Mouse (Mus musculus) ES-E14 (cell line): Measurements from ENCODE around the gene Slc6a1. TPM values are rescaled to one million over a fixed set of nuclear protein-coding genes. Genes with fewer than 3 reads are reported as not detected.
"Not testable (repeated sequence)": the region's sequence is repeated elsewhere in the genome, so short reads cannot be mapped to it uniquely, and the experiment has no call there.

Experiments used
- DNase-seq: peaks from one replicate; pipeline ENCODE4 v3.0.0-alpha.2; 2013; ENCODE audit warnings: low read depth, low spot score
- H3K27ac ChIP-seq: 2 replicates; pipeline ENCODE4 v1.5.1; 2012; ENCODE audit warnings: low read depth, mild to moderate bottlenecking, low read length, moderate library complexity, mixed read lengths; ENCODE audit not compliant: poor library complexity, insufficient read depth, severe bottlenecking
- H3K36me3 ChIP-seq: 2 replicates; pipeline ENCODE4 v1.6.1; 2012; ENCODE audit warnings: mild to moderate bottlenecking, low read length, moderate library complexity, mixed read lengths; ENCODE audit not compliant: control insufficient read depth, poor library complexity, insufficient read depth, severe bottlenecking
- H3K4me1 ChIP-seq, 2 experiments: fragments of 150-350 bp in 1 of 2; sonication (generic) in 1 of 2; 2 replicates each; pipeline ENCODE4 v1.6.1; 2012; ENCODE audit warnings: low read length in 2 of 2, mild to moderate bottlenecking in 1 of 2, mixed read lengths in 1 of 2; ENCODE audit not compliant: control insufficient read depth in 2 of 2, insufficient read depth in 2 of 2, poor library complexity in 1 of 2
- H3K4me3 ChIP-seq, 2 experiments: fragments of 150-350 bp in 1 of 2; sonication (generic) in 1 of 2; 2 replicates each; pipeline ENCODE4 v1.5.1; 2012; ENCODE audit warnings: low read length in 2 of 2, low read depth in 1 of 2, mild to moderate bottlenecking in 1 of 2, mixed read lengths in 1 of 2; ENCODE audit not compliant: insufficient read depth in 1 of 2, poor library complexity in 1 of 2, severe bottlenecking in 1 of 2
- H3K9ac ChIP-seq: 2 replicates; pipeline ENCODE4 v1.6.1; 2012; ENCODE audit warnings: low read depth, mild to moderate bottlenecking, low read length, mixed read lengths; ENCODE audit not compliant: poor library complexity, insufficient read depth, severe bottlenecking
- H3K9me3 ChIP-seq: fragments of 150-350 bp; sonication (generic); 2 replicates; pipeline ENCODE4 v1.6.1; 2012; ENCODE audit warnings: low read depth, mild to moderate bottlenecking, low read length; ENCODE audit not compliant: control insufficient read depth, insufficient read depth
- CHD2 ChIP-seq: IDR thresholded peaks from 2 replicates; pipeline ENCODE4 v1.6.1; 2014; ENCODE audit warnings: mild to moderate bottlenecking, low read depth, low read length, inconsistent platforms
- HCFC1 ChIP-seq: IDR thresholded peaks from 2 replicates; pipeline ENCODE4 v1.6.1; 2012; ENCODE audit warnings: low read length, inconsistent platforms, borderline replicate concordance; ENCODE audit not compliant: insufficient read depth
- MAFK ChIP-seq: IDR thresholded peaks from 2 replicates; pipeline ENCODE4 v1.6.1; 2014; ENCODE audit warnings: mild to moderate bottlenecking, low read depth, low read length, inconsistent platforms; ENCODE audit not compliant: insufficient read depth
- ZC3H11A ChIP-seq: IDR thresholded peaks from 2 replicates; pipeline ENCODE4 v1.6.1; 2012; ENCODE audit warnings: low read depth, mild to moderate bottlenecking, inconsistent platforms, low read length, borderline replicate concordance
- ZNF384 ChIP-seq: IDR thresholded peaks from 2 replicates; pipeline ENCODE4 v1.6.1; 2012; ENCODE audit warnings: low read depth, low read length, inconsistent platforms
- in situ Hi-C, 2 experiments: fragments of 600-800 bp; cut with MboI; formaldehyde crosslinking; loops; one replicate each; pipeline ENCODE4 v1.15.1; 2025; ENCODE audit warnings: low sequenced_read_pairs in 2 of 2, inconsistent platforms in 1 of 2; ENCODE audit not compliant: unreplicated experiment in 2 of 2
- total RNA-seq: library from RNA; depleted of rRNA; stranded (reverse); fragments of 300-350 nt; gene quantifications from 2 replicates; pipeline ENCODE4 v1.2.3, GENCODE M21; 2012

The Slc6a1 gene
- total RNA-seq, 1 experiment = 10.6 TPM

DNA sequence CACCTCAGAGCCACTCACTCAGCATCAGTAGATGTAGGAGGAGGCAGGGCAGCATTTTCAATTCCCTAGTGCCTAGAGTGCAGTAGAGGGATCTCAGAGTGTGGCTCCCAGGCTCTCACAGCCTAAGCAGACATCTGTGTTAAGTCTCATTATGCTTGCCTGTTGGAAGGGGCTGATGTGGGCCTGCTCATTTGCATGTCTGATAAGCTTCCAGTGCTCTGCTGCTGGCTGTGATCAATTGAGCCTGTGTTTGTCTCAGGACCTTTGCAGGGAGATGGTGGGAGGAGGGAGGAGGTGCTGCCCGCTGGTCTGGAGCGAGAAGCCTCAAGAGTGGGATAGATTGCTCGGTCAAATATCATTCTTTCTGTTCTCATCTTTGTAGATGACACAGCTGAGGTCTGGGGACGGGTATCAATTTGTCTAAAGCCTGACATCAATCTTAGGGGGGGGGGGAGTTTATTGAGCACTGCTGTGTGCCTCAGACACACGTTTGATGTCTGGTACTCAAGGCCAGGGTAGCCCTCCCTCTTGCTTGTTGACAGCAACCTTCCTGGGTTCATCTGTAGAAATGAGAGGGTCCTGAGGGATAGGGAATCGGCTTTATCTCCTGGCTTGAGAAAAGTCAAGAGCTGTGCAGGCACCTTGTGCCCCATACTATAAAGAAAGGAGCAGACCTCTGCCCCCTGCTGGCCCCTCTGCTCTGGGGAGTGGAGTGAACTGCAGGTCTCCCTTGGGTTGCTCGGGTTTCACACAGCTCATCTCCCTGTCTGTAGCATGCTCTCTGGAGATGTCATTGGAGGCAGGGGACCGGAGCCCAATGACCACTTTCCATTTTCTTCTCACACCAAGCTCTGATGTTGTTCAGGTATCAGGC, 47.4 kb downstream of the Slc6a1 start:
- Histone ChIP-seq H3K9ac (no peak overlapping the region), H3K27ac (no peak overlapping the region), H3K4me1 (no peaks in the 10 kb centered on the region), H3K36me3 (no peaks in the 10 kb centered on the region), H3K4me3 (no peak overlapping the region), H3K9me3 (no peaks in the 10 kb centered on the region)
- in situ Hi-C loops = no loop called here
- no peak for DNase-seq
- TF ChIP-seq ZC3H11A (no peak), HCFC1 (no peak), MAFK (no peak), ZNF384 (no peak), CHD2 (no peak)

- no peaks in the 10 kb centered on the region for H3K4me1 ChIP-seq
- H3K9me3 ChIP-seq = no peaks in the 10 kb centered on the region
Measured at GRCm38 (mm10) chr6:114331926-114332325, 49.5 kb downstream of the Slc6a1 start.

DNA sequence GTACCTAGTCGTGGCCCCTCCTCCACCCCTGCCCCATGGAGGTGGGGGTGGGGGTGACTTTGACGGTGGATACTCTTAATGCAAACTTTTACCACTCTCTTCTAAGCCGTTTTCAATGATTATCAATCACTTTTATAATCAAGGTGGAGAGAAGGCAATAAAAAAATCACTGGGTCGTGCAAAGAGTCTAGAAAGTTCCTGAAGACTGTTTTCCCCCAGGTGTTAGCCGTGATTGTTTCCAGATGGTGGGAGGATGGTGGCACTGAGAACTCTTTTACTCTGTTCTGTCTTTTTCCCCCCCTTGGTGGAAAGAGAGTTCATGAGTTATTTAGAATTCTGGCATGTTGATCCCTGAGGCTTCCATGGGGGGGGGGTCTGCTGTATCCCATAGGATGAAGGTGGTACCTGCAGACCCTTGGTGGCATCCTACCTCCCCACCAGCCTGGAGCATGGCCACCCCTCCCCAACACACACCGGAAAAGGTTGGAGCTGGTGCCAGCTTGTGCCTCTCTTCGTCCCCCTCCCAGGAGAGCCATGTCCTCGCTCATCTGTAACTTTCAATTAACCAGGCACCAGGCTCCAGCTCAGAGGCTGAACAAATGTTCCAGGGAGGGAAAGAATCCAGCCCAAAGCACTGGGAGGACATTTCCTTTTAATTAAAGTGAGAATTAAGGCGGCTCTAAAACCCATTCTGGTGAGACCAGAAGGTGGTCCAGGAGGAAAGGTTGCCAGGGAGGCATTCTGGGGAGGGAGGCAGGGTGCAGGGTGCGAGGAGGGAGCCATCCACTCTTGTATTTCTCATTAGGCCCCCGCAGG, 53.9 kb downstream of the Slc6a1 start:
- Histone ChIP-seq H3K36me3 (no peaks in the 10 kb centered on the region), H3K9me3 (no peaks in the 10 kb centered on the region), H3K27ac (no peak overlapping the region), H3K4me1 (no peaks in the 10 kb centered on the region), H3K4me3 (no peak overlapping the region), H3K9ac (no peak overlapping the region)
- in situ Hi-C loops = no loop called here
- TF ChIP-seq MAFK (no peak), CHD2 (no peak), ZNF384 (no peak), HCFC1 (no peak), ZC3H11A (no peak)
- no peak for DNase-seq

More at GRCm38 (mm10) chr6:114331926-114332325, 49.5 kb downstream of the Slc6a1 start:
- Histone ChIP-seq H3K9ac (no peak overlapping the region), H3K27ac (no peak overlapping the region), H3K4me3 (no peak overlapping the region), H3K36me3 (no peaks in the 10 kb centered on the region)
- no peak for DNase-seq
- in situ Hi-C loops = no loop called here
- TF ChIP-seq MAFK (no peak), CHD2 (no peak), ZNF384 (no peak)

DNA sequence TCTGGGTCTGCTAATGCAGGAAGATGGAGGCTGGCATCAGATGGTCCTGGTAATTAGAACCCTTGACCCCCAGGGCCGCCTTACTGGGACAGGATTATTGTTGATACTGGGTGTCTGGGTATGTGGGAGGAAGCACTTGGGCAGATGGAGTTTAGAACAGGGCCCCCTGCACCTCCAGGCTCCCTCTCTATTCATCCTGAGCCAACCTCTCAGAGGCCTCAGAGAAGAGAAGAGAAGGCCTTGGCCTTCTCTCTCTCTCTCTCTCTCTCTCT, 54.4 kb downstream of the Slc6a1 start:
- no peak overlapping the region for H3K9ac ChIP-seq
- no peaks in the 10 kb centered on the region for H3K4me1 ChIP-seq
- TF ChIP-seq HCFC1 (no peak), MAFK (no peak), CHD2 (no peak)
- H3K4me3 ChIP-seq = no peak overlapping the region
- H3K27ac ChIP-seq = no peak overlapping the region
- in situ Hi-C loops = no loop called here
- H3K9me3 ChIP-seq = no peaks in the 10 kb centered on the region
- no peaks in the 10 kb centered on the region for H3K36me3 ChIP-seq
- DNase-seq = no peak

DNA sequence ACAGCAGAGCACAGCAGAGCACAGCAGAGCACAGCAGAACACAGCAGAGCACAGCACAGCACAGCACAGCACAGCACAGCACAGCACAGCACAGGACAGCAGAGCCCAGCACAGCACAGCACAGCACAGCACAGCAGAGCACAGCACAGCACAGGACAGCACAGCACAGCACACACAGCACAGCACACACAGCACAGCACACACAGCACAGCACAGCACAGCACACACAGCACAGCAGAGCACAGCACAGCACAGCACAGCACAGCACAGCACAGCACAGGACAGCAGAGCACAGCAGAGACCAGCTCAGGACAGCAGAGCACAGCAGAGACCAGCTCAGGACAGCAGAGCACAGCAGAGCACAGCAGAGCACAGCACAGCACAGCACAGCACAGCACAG, 58.9 kb downstream of the Slc6a1 start:
- not testable (repeated sequence) for DNase-seq, H3K9ac ChIP-seq

More for the DNA sequence above, 58.9 kb downstream of the Slc6a1 start:
- not testable (repeated sequence) for H3K9me3 ChIP-seq, H3K36me3 ChIP-seq, H3K4me1 ChIP-seq, H3K27ac ChIP-seq, H3K4me3 ChIP-seq
- in situ Hi-C loops = loop anchor here in 1 of 2 experiments (10.0 kb wide), 1 partner anchor 257 kb away; no protein-coding TSS in a partner anchor
